Mouse (Mus musculus) T-cell, adult 66 days (primary cell): ENCODE measurements around the gene Ankrd34b. TPM values are rescaled to one million over a fixed set of nuclear protein-coding genes. Genes with fewer than 3 reads are reported as not detected.

Experiments
- total RNA-seq, 2 experiments: library from RNA; stranded (reverse); gene quantifications; 3 replicates in 1 of 2; 4 replicates in 1 of 2; pipeline ENCODE4 v1.2.4; 2023

Gene Ankrd34b
- not detected for total RNA-seq

DNA sequence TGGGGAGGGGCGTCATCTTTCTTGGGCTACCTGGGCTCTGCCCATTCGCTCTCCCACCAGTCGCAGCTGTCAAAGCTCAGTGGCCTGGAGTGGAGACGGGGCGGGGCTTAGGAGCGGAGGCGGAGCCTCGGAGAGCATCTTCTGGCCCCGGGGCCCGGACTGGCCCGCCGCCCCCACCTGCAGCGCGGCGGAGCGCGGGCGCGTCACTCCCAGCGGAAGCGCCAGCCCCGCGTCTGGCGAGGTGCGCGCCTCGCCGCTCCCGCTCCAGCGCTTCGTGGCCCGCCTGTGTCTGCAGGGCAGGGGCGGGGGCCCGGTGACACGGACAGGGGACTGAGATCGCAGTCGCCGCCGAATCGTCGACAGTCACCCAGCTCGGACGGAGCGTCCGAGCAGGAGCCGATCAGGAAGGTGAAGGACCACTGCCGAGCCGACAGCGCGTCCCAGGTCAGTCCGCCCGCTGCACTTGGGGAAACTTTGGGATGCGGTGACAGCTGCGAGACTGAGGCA lies at the start of gene Ankrd34b:
TSS of gene Ankrd34b (plus strand) at position 139 of the 507 bp plus-strand sequence.

DNA sequence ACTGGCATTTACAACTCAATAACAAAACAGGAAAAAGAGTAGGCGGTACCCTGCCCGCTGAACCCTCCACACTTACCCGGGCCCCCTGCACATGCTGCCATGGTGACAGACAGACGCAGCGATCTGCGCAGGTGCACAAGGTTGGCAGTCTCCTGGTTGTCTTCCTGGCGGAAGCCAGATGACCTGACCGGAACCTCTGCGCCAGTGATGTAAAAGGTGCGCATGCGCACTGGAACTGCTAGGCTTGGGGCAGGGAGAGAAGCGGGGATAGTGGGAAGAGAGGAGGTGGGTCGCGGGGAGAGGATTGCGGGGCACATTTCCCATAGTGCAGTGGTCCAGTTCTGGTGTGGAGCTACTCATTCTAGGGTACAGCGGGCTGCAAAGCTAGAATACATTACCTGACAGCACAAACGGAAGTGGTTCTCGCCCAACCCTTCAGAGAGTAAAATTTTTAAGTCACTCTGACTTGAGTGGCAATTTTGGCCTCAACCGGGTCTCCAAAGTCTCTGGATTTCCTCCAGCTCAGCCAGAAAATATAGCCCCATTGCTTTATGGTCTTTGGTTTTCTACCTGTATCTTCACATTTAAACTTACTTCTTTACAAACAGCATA lies 58.3 kb downstream of the Ankrd34b start, which contains the start of gene Fam151b:
TSS of gene Fam151b (minus strand) at position 164 of the 612 bp plus-strand sequence.

Other genes with a start within 250 kb of the Ankrd34b start
- gene Gm20379, start 119.9 kb upstream of the Ankrd34b start, total RNA-seq = not detected
- 1 to 10 TPM; 1.8 to 1.9 TPM for gene Dhfr, start 71.2 kb upstream of the Ankrd34b start, total RNA-seq
- 10 to 100 TPM; 45.4 to 50.4 TPM for gene Msh3, start 70.9 kb upstream of the Ankrd34b start, total RNA-seq
- 1 to 10 TPM; 3.0 to 4.3 TPM for gene Fam151b, start 58.1 kb downstream of the Ankrd34b start, total RNA-seq
- gene Zfyve16, start 105.0 kb downstream of the Ankrd34b start, total RNA-seq = 10 to 100 TPM; 13.9 to 19.3 TPM
- gene Spz1, start 150.3 kb downstream of the Ankrd34b start, total RNA-seq = not detected
- 10 to 100 TPM; 13.7 to 17.6 TPM for gene Serinc5, start 185.2 kb downstream of the Ankrd34b start, total RNA-seq